Mouse (Mus musculus) kidney, postnatal 14 days (tissue): ENCODE measurements around the gene Spcs1.

ENCODE experiments used
- DNase-seq: peaks from one replicate; pipeline ENCODE4 v3.0.0; 2022; ENCODE audit warnings: mixed read lengths

Gene Spcs1

GRCm38 (mm10) chr14:31001307-31002205, at the start of gene Spcs1, which contains the start of gene Glt8d1:
Spcs1 (minus strand) TSS chr14:31001672.
Glt8d1 (plus strand) TSS chr14:31001400.
- peak; percentile 91 for DNase-seq

- DNase-seq: no peak
These were observed 44.3 kb upstream of the Spcs1 start for GRCm38 (mm10) chr14:31045817-31046216.

DNA sequence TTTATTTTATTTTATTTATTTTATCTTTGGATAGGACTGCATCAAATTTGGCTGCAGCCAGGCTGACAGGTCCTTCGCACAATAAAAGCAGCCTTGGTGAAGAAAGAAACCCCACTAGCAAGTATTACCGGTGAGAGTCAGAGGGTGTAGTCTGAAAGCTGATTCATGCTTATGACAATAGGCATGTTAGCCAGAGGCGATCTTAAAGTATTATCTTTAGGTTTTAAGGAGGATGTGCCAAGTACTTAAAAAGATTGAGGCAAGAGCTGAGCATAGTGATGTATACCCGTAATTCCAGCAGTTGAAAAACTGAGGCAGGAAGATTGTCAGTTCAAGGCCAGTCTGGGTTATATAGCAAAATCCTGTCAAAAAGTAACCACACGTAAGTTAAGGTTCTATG, 43.8 kb upstream of the Spcs1 start:
- no peak for DNase-seq

DNA sequence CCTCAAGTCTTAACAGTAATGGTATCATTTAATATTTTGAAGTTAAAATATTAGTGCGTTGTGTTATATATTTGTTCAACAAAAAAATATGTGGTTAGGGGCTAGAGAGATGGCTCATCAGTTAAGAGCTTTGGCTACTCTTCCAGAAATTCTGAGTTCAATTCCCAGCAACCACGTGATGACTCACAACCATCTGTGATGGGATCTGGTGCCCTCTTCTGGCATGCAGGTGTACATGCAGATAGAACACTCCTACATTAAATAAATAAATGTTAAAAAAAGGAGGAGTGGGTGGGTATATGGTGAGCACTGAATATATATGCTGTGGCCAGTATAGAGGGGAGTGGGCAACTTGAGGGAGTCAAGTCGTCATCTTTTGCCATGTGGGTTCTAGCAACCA, 24.3 kb upstream of the Spcs1 start:
- DNase-seq: no peak

DNA sequence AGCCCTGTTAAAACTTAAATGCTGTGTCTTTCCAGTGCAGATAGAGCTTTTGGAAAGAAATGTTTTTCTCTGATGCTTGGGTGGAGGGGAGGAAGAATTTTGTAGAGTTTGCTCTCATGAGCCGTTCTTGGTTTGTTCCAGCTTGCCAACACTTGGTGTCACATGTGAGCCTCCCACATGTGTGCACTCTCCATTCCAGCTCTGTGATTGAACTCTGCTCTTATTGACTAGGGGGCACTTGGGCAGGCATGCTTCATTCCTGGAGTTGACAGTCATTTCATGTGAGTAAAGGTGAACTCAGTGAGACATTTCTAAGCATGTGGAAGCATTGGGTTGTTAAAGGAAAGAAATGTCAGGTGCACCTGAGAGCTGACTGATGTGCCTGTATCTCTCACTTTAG, 21.1 kb upstream of the Spcs1 start:
- DNase-seq: peak; percentile 21

DNA sequence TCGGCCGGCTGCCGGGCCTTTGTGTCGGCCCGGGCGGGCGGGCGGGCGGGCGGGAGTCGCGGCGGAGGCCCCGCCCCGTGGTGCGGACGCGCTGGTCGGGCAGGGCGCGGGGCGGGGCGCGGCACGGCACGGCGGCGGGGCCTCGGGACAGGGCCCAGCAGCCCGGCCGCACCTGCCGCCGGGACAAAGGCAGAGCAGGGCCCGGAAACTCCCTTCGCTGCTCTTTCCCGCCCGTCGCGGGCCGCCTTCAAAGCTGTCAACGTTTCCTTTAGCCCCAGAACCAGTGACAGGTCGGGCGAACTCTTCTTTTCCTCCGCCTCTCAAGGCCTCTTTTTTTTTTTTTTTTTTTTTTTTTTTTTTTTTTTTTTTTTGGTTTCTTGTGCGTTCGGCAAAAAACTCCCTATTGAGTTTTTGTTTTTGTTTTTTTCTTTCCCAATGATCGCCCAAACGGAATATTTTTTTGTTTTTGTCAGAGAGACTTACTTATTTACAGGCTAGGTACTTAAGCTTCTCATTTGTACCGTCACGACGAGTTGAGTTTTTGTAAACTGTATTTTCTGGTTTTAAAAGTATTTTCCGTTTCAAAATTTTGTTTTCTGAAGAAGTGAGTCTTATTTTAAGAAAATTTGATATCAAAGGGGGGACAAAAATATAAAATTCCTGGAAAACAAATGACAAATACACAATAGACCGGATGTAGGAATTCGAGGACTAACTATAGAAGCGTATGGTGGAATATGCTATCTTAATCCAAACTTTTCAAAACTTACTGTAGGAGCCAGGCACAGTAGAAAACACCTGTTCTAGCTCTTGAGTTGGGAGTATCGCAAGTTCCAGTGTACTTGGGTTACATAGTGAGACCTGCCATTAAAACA, 18.1 kb upstream of the Spcs1 start:
- peak; percentile 90 for DNase-seq

DNA sequence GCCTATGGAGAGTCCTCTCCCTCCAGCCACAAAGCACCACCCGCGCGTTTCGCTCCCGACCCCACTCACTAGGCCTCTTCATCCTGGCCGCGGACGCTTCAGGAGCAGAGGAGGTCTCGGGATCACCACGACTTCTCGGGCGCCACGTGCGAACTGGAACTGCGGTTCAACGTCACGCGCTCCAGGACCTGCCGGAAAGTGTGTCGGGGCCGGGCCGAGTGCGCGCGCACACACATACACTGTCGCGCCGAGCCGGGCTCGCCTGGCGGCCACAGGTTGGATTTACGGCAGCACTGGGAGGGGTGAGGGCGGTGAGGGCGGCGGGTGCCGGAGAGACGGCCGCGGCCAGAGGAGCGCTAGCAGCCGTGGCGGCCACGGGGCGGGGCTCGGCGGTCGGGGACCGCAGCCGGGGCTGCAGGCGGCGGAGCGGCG, 17.4 kb upstream of the Spcs1 start, which contains the start of the genes Pbrm1 and Gnl3:
Gene Pbrm1, plus strand, starts transcription at position 279 of the 432 bp plus-strand sequence.
Gene Gnl3, minus strand, starts transcription at position 293 of the 432 bp plus-strand sequence.
- DNase-seq: peak; percentile 99

DNA sequence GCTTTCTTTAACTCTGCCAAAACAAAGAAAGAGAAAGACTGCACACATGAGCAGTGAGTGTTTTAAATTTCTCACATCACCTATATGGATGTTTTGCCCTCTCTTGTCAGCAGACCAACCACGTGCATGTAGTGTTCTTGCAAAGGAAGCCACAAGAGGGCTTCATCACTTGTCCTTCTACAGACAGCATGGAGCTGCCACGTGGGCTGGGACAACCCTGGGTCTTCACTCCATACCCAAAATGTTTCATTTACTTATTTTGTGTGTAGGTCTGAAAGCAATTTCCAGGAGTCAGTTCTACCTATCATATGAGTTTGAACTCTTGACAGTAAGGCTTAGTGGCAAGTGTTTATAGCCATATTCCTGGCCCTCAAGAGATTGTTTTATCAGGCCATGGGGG, 16.4 kb upstream of the Spcs1 start:
- DNase-seq: no peak

DNA sequence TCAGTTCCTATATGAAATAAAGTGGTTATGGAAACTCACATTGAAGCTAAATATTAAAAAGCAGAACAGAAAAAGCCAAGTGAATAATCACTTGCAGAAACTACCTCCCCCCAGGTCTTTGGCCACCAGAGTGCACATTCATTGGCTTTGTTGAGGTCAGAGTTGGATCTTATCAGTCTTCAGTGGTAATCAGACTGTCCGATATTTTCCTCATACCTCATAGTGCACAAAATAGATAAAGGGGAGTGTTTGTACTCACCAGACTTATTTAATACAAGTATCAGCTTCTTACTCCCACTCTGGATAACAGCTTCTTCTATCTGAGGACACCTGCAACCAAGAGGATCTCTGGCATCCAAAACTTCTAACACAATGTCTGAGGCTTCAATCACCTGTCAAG, 14.6 kb upstream of the Spcs1 start:
- no peak for DNase-seq

DNA sequence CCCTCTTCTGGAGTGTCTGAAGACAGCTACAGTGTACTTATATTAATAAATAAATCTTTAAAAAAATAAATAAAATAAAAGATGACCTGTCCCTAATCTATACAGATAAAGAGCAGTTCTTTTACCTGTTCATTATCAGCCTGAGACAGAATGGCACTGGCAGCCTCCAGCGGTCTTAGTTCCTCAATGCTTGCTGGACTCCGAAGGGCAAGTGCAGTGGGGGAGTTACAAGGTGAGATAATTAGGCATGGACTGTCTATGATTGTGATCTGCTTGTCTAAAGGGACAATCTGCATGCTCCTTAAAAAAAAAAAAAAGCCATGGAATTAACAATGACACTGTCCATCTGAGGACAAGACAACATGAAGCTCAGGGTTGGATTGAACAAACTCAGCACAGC, 12.5 kb upstream of the Spcs1 start:
- no peak for DNase-seq

GRCm38 (mm10) chr14:31011588-31011987, 10.1 kb upstream of the Spcs1 start:
- no peak for DNase-seq

GRCm38 (mm10) chr14:31006779-31007178, 5.3 kb upstream of the Spcs1 start:
- DNase-seq: no peak

- DNase-seq: no peak
These were observed 3.1 kb upstream of the Spcs1 start for GRCm38 (mm10) chr14:31004527-31004926.

- no peak for DNase-seq
These were observed 611 bp downstream of the Spcs1 start for GRCm38 (mm10) chr14:31000816-31001306.

GRCm38 (mm10) chr14:31000356-31000755, 1.1 kb downstream of the Spcs1 start:
- no peak for DNase-seq

DNA sequence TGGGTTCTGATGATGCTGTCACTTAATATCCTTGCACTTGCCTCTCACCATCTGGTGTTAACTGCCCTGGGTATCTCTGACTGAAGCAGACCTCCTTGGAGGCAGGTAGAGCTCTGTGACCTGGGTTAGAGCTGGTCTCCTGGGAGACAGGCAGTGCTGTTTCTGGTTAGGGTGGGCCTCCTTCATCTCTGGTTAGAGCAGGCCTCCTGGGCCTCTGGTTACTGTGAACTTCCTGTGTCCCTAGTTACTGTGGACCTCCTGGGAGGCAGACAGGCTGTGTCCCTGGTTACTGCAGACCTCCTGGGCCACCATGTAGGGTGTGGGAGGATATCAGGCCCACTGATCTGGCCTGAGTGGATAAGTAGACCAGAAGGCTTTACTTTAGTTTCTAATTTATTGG, 5.1 kb downstream of the Spcs1 start:
- DNase-seq: no peak

GRCm38 (mm10) chr14:30976222-30976621, 25.2 kb downstream of the Spcs1 start:
- DNase-seq: peak; percentile 61

GRCm38 (mm10) chr14:30974204-30974603, 27.3 kb downstream of the Spcs1 start:
- peak; percentile 38 for DNase-seq

- DNase-seq: peak; percentile 46
These were observed 41.1 kb downstream of the Spcs1 start for GRCm38 (mm10) chr14:30960366-30960765.

DNA sequence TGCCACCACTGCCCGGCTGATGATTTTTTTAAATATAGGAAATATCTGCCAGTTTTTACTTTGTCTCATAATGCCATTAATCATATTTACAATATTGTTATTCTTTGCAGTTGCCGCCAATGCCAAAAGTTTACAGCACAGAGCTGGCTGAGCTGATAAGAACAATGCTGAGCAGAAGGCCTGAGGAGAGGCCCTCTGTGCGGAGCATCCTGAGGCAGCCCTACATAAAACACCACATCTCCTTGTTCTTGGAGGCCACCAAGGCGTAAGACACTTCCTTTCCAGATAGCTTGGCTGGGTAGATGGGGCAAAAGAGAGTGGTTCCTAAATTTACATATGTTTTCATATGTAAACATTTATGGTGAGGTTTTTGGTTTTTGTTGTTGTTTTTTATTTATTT, 42.4 kb downstream of the Spcs1 start:
- no peak for DNase-seq

GRCm38 (mm10) chr14:30958517-30958916, 43.0 kb downstream of the Spcs1 start:
- DNase-seq: no peak

GRCm38 (mm10) chr14:30951154-30951825, 50.2 kb downstream of the Spcs1 start, which contains the start of gene Nek4:
Nek4 (plus strand) TSS chr14:30951377.
- DNase-seq: peak; percentile 98

- no peak for DNase-seq
These were observed 51.5 kb downstream of the Spcs1 start for GRCm38 (mm10) chr14:30949986-30950385.
